Comparison of ENCODE assay signal across 15 mouse cellular contexts in the genomic region with DNA sequence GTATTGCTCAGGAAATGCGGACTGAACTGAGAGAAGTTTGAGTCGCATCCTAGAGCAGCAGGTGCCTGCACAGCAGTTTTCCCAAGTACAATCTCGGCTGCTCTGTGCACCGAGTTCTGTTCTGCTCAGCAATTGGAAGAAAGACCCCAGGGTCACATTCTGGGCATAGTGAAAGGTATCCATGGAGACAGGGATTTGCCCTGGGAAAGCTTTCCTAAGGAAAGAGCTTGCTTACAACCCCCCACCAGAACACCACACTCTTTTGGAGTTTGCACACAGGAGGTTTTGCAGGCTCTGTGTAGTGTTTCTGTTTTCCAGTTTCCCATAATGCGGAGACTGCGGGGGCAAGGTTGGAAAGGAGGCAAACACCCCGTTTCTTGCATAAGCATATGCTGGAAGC.
DNase-seq lines count a peak whose midpoint lies in the region; ATAC-seq and TF ChIP-seq lines count a peak whose summit lies in the region.
"Had no signal": no experiment of that assay in that cellular context is flagged by ENCODE, and none has a peak within 500 bp of the region (broad histone marks: within the 10 kb centered on the region; RNA-seq: fewer than 3 reads in every experiment).

No protein-coding gene starts in this region.

- peaks cover 18% of the 10 kb centered on the region for H3K4me1 ChIP-seq in forebrain, embryonic 13.5 days
- peaks cover 28% of the 10 kb centered on the region for H3K4me1 ChIP-seq in midbrain, embryonic 10.5 days
- no peaks in the 10 kb centered on the region for H3K4me1 ChIP-seq in lung, postnatal 0 days (ENCODE audit: insufficient read depth, low read depth, low read length)
- H3K4me1 ChIP-seq: intestine, embryonic 15.5 days had no signal

- no peak for TF ChIP-seq EP300 in lung, postnatal 0 days (IDR thresholded peaks at IDR 0.05)

- no peak overlapping the region for H3K9ac ChIP-seq in forebrain, embryonic 13.5 days
- no peak overlapping the region for H3K9ac ChIP-seq in lung, postnatal 0 days (replicated peaks; ENCODE audit: low read depth)
- H3K9ac ChIP-seq: intestine, embryonic 15.5 days had no signal

- no peaks in the 10 kb centered on the region for H3K27me3 ChIP-seq in forebrain, embryonic 13.5 days
- peaks cover 5% of the 10 kb centered on the region; the same call in 1 of the 2 replicates for H3K27me3 ChIP-seq in midbrain, embryonic 10.5 days (ENCODE audit: low read depth, poor library complexity, severe bottlenecking)
- no peaks in the 10 kb centered on the region for H3K27me3 ChIP-seq in lung, postnatal 0 days (replicated peaks; ENCODE audit: insufficient read depth, low read length)
- H3K27me3 ChIP-seq: intestine, embryonic 15.5 days had no signal

- 0 out of 2 replicates have a peak, but pooled peaks cover 3% of the 10 kb centered on the region for H3K9me3 ChIP-seq in forebrain, embryonic 13.5 days (replicated peaks)
- H3K9me3 ChIP-seq in midbrain, embryonic 10.5 days (replicated peaks) = peaks cover 10% of the 10 kb centered on the region
- H3K9me3 ChIP-seq in lung, postnatal 0 days (ENCODE audit: low read length) = no peaks in the 10 kb centered on the region
- H3K9me3 ChIP-seq: intestine, embryonic 15.5 days had no signal

- TF ChIP-seq CTCF in lung, postnatal 0 days (IDR thresholded peaks at IDR 0.05) = no peak

- H3K27ac ChIP-seq in forebrain, embryonic 13.5 days = peak overlapping the region; percentile 80
- peak overlapping the region; percentile 85 for H3K27ac ChIP-seq in midbrain, embryonic 10.5 days (replicated peaks)
- no peak overlapping the region for H3K27ac ChIP-seq in lung, postnatal 0 days (ENCODE audit: low read length)
- H3K27ac ChIP-seq: intestine, embryonic 15.5 days had no signal

- peak overlapping the region; percentile 4 for H3K4me2 ChIP-seq in forebrain, embryonic 13.5 days
- no peak overlapping the region for H3K4me2 ChIP-seq in lung, postnatal 0 days (replicated peaks; ENCODE audit: low read depth, low read length)
- H3K4me2 ChIP-seq: heart, embryonic 11.5 days; intestine, embryonic 15.5 days had no signal

- H3K36me3 ChIP-seq in forebrain, embryonic 13.5 days (ENCODE audit: poor library complexity, severe bottlenecking) = no peaks in the 10 kb centered on the region
- no peaks in the 10 kb centered on the region; the same call in 1 of the 2 replicates for H3K36me3 ChIP-seq in midbrain, embryonic 10.5 days
- no peaks in the 10 kb centered on the region for H3K36me3 ChIP-seq in lung, postnatal 0 days (ENCODE audit: insufficient read depth, low read length)
- H3K36me3 ChIP-seq: intestine, embryonic 15.5 days had no signal

- DNase-seq in layer of hippocampus, postnatal 10 days (ENCODE audit: low spot score in 2 of 2) = peak; percentile 17 to 37
- no peak for DNase-seq in layer of hippocampus, postnatal 14 days (ENCODE audit: low spot score in 2 of 2)
- peak; percentile 78 for DNase-seq in midbrain, embryonic 10.5 days (ENCODE audit: low spot score)
- peak; percentile 49 for DNase-seq in retina, embryonic 14.5 days (ENCODE audit: low spot score)
- no peak for DNase-seq in thymus, postnatal 25 days
- no peak for DNase-seq in lung, postnatal 0 days (ENCODE audit: low spot score)
- DNase-seq in cerebellum, postnatal 25 days = no peak
- DNase-seq: adrenal gland, postnatal 36 days; cerebellum, postnatal 14 days; liver; lung, postnatal 4 days had no signal

- 4% methylated on average over 7 of the region's 7 CpGs for WGBS in forebrain, embryonic 13.5 days
- WGBS in midbrain, embryonic 10.5 days = 9% methylated on average over 7 of the region's 7 CpGs
- WGBS in lung, postnatal 0 days = 58% methylated on average over 7 of the region's 7 CpGs

- H3K4me3 ChIP-seq in forebrain, embryonic 13.5 days = no peak overlapping the region
- H3K4me3 ChIP-seq in midbrain, embryonic 10.5 days = peak overlapping the region; percentile 27
- H3K4me3 ChIP-seq in lung, postnatal 0 days (ENCODE audit: low read depth, low read length) = no peak overlapping the region
- H3K4me3 ChIP-seq: intestine, embryonic 15.5 days had no signal

- ATAC-seq in forebrain, embryonic 13.5 days = peak; percentile 89
- no peak for ATAC-seq in lung, postnatal 0 days
- ATAC-seq: Patski had no signal

Comparison
In these comparisons a context has a peak if more than half of its experiments do, and no peak if none do; other contexts are left out.
1. DNase-seq: peak in layer of hippocampus, postnatal 10 days (2 of 2), midbrain, embryonic 10.5 days (single experiment) and retina, embryonic 14.5 days (single experiment); none in layer of hippocampus, postnatal 14 days (0 of 2), thymus, postnatal 25 days (single experiment), lung, postnatal 0 days (single experiment) and cerebellum, postnatal 25 days (0 of 2).